Mouse (Mus musculus): Measurements from ENCODE around the gene Alx3.

DNA sequence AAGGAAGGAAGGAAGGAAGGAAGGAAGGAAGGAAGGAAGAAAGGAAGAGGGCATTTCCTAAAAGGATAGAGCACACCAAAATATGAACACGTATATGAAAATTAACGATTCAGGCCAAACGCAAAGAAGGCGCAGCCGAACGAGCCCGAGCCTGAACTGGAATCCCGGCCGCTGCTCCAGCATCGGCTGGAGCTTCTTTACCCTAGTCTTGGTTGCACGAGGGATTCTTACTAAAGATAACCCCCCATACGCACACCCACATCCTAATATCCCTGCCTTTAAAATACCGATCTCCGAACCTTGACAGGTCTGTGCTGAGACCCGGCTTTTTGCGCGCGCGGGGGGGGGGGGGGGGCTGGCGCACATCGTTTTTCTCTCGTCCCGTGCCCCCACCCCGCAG is 2.3 kb downstream of the Alx3 start:
- TF ChIP-seq POLR2A (IDR thresholded peaks at IDR 0.05; ENCODE audit: control insufficient read depth, low read depth, low read length) (no peak), CTCF (IDR thresholded peaks at IDR 0.05; ENCODE audit: control insufficient read depth, insufficient read depth, insufficient replicate concordance, low read depth, low read length) (no peak)
